Mouse (Mus musculus): ENCODE results near the gene Gm49711.

Gene Gm49711

DNA sequence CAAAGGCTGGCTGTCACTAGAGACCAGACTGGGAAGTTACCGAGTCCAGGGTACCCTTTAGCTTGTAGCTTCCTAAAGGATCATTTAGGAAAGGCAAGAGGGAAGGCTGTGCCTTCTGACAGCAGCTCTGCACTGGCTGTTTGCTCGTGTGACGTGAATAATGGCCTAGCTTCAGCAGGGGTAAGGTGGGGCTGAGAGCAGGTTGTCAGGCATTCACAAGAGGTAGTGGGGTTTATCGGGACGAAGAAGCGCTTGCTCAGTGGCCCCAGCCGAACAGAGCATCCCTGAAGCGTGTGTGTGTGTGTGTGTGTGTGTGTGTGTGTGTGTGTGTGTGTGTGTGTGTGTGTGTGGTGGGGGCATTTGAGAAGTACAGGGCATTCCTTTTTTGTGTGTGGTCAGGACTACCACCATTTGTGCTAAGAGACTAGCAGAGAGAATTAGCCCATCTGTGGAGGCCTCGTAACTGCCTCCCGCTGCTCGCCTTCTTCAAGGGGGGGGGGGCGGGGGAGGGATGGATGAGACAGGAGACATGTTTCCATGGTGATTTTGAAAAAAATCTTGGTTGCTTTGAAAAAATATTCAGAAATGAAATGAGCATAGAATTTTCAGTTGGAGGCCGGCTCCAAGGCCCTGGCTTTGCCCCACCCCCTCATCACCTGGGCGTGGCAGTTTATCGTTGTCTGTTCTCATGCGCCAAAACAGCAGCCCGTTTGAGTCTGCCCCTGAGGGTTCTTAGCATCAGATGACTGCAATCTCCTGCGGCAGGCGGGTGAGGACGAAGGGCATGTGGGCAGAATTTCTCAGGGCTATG lies 57.7 kb downstream of the Gm49711 start:
- ATAC-seq (ENCODE audit: insufficient number of reproducible peaks, low FRiP score, low TSS enrichment): peak; percentile 43

DNA sequence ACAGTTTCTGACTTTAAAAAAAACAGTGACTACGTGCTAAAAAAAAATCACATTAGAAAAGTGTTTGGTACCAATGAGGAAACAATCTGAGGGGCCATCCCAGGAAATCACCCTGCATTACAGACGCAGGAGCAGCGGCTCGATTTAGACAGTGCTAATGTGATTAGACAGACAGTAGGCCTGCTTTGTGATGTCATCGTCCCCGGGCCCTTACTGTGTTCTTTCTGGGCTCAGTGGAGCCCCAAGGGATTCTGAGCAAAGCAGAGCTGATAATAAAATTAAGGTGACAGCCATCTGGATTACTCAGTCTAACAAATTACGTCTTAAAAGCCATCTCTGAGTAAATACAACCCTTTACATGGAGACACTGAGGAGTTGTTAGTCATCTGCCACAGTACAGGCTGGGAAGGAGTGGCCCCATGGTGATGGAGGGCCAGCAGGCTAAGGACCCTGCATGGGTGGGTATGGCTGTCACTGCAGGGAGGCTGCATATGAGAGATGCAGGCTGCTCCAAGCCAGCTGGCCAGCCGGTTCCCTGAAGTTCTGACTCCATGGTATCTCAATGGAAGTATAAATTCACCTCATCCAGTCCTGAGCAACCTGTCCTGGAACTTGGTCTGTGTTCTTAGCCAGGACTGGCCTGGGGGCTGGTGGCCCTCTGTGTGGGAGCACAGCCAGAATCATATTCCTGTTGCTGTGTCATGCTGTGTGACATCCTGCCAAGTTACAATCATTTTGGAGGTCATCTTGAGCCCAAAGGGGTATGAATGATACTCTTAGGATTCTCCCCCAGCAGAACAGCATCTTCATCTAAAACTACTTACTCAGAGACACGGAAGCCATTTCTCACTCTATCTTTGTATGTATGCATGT lies 59.5 kb downstream of the Gm49711 start:
- no peak for ATAC-seq (ENCODE audit: insufficient number of reproducible peaks, low FRiP score, low TSS enrichment)

DNA sequence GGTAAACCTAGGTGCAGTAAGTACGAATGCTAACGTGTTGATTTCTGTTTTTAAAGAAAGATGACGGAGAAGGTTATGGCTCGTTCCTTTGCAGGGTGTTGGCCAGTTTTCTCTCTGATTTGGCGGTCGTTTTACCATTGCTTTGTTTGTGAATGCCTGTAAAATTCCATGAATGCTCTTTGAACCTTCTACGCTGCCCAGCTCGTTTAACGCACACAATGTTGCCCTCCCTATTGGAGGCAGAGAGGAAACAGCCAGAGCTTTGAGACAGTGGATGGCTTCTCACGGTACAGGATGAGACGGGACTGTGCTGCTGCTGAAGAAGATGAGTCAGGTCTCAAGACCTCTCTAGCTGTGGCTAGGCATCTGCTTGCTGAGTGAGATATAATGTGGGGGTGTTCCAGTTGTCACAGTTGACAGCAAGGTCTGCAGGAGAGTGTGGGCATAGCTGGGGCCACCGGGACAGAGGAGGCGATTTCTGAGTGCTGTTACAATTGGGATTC lies 60.9 kb downstream of the Gm49711 start:
- ATAC-seq (ENCODE audit: insufficient number of reproducible peaks, low FRiP score, low TSS enrichment): no peak

DNA sequence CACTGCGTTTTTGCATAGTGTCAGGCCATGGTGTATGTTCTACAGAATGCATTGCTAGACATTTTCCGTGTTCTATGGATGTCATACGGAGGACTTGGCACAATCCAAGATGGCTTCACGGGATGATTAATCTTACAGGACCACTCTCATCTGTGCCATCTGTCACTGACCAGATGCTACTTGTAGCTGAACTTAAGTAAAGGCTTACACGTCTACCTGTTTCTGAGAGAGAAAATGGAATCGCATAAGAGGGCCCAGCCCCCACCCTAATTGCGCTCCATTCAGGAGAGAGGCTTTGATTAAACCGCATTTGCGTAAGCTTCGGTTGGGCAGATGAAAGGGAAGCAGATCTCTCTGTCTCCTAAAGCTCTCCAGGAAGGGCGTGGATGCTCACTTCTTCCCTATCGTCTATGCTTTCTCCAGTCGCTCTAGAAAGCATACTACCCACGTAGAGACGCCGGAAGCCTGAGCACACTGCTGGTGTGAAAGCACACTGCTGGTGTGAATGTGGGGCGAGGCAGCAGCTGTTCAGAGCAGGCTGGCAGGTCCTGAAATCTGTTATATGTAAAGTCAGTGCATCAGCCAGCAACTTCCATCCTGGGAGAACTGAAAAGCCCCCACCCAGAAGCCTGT lies 62.9 kb downstream of the Gm49711 start:
- ATAC-seq (ENCODE audit: insufficient number of reproducible peaks, low FRiP score, low TSS enrichment): no peak

DNA sequence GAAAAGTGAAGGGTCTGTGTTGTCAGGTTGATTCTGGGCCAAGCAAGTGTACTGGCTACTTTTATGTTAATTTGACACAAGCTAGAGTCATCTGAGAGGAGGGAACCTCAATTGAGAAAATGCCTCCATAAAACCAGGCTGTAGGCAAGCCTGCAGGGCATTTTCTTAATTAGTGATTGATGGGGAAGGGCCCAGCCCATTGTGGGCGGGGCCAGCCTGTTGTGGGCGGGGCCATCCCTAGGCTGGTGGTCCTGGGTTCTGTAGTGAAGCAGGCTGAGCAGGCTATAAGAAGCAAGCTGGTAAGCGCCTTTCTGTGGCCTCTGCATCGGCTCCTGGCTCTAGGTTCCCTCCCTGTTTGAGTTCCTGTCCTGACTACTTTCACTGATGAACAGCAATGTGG lies 69.1 kb downstream of the Gm49711 start:
- no peak for ATAC-seq (ENCODE audit: insufficient number of reproducible peaks, low FRiP score, low TSS enrichment)

DNA sequence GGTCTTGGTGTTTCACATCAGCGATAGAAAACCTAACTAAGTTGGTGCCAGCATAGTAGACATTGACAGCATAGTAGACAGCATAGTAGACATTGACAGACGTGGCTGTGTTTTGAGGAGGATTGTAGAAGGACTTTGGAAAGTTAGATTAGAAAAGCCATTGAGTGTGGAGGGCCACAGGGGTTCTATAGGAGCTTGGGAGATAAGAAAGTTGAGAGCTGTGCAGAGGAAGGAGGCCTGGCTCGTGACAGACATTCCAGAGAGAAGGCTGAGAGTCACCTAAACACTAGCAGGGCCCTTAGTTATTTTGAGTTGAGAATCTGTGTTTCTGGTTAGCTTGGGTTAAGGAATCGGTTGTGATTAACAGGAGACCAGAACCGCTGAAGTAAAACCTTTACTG lies 69.5 kb downstream of the Gm49711 start:
- no peak for ATAC-seq (ENCODE audit: insufficient number of reproducible peaks, low FRiP score, low TSS enrichment)

DNA sequence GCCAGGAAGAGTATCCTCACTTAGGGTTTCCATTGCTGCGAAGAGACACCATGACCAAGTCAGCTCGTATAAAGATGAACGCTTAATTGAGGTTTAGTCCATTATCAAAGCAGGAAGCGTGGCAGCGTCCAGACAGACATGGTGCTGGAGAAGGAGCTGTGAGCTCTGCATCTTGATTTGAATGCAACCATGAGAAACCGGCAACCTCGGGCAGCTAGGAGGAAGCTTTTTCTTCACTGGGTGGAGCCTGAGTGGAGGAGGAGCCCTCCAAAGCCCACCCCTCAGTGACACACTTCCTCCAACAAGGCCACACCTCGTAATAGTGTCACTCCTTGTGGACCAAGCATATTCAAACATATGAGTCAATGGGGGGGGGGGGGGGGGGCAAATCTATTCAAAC lies 71.7 kb downstream of the Gm49711 start:
- ATAC-seq (ENCODE audit: insufficient number of reproducible peaks, low FRiP score, low TSS enrichment): no peak

DNA sequence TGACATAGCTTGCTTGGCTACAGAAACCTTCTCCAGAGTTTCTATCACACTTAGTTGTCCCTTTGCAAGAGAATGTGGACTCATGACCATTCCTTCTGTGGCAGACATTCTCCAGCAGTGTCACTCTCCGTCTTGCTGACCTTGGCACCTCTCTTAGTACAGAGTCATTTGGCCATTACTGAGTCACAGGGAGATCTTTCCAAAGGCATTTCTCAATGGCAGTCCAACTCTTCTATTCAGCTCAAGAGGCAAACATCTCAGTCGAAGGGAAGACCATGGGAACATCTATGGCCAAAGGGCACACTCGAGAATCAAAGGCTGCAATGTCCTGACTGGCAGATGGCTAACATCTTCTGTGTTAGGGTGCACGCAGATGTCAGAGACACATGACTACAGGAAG lies 74.4 kb downstream of the Gm49711 start:
- no peak for ATAC-seq (ENCODE audit: insufficient number of reproducible peaks, low FRiP score, low TSS enrichment)

DNA sequence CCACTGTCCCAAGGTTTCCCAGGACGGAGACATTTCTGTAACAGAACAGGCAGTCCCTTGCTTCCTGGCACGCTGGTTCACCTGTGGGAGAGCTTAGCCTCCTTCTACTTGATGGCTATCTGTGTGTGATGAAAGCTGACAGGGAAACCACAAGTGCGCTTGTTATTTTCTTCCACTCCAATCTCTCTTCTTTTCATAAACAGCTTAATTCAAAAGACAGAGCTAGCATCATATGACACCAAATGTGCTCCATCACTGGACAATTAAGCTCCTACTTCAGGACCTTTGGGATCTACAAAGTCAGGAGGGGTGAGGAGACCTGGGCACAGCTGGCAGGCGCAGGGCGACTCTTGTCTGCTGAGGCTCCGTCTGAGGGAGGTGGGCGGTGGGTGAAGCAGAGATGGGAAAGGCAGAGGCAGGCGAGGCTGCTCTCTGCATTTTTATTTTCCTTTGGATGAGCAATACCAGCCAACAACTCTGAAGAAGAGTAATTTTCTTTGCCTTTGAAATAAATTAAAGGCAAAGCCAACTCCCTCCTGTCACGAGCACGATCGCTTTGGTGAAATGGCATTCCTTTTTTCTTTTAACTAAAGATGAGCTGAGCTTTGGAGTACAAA lies 76.1 kb downstream of the Gm49711 start:
- no peak for ATAC-seq (ENCODE audit: insufficient number of reproducible peaks, low FRiP score, low TSS enrichment)

DNA sequence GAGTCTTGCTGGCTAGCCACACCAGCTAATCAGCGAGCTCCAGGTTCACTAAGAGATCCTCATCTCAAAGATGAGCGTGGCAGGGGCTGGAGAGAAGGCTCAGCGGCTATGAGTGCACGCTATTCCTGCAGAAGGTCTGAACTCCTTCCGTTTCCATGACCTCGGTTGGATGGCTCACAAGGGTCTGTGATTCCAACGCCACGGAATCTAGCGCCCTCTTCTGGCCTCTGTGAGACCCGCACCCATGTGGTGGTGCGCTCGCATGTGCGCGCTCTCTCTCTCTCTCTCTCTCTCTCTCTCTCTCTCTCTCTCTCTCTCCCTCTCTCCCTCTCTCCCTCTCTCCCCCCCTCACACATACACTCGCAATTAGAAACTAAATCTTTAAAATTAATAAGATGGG lies 78.2 kb downstream of the Gm49711 start:
- ATAC-seq (ENCODE audit: insufficient number of reproducible peaks, low FRiP score, low TSS enrichment): no peak

DNA sequence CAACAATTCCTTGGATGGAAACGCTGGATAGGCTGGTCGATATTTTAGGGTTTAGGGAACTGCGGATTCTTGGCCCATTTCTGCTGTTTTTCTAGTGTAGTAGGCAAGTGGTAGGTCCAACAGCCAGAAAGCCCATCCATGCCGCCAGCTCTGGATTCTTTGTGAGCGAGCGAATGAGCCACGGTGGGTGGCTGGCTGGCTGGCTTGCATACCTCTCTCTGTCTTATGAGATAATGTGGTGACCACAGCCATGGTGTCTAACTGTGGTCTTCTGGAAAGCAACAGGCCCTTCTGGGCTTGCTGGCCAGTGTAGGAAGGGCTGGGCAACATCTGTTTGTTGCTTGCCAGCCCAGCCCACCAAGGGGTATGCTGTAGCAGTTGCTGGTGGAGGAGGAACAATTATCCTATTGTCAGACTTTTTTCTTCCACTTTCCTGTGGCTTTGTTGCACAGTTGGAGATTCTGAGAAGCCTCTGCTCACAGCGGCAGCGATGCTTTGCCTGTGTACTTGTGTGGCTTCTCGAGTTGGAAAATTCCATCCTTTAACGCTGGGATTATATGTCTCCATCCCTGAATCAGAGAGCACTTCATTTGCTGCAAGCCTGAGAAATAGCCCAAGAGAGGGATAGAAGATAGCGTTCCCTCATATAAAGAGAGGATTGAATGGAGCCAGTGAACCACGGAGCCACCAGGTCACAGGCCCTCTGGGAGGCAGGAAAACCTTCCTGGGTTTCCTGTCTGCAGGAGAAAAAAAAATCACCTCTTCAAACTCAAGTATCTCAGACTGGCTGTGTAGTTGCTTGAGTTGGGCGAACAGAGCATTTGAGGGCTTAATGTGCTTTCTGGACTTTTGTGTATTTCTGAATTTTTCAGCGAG lies 81.5 kb downstream of the Gm49711 start:
- no peak for ATAC-seq (ENCODE audit: insufficient number of reproducible peaks, low FRiP score, low TSS enrichment)

DNA sequence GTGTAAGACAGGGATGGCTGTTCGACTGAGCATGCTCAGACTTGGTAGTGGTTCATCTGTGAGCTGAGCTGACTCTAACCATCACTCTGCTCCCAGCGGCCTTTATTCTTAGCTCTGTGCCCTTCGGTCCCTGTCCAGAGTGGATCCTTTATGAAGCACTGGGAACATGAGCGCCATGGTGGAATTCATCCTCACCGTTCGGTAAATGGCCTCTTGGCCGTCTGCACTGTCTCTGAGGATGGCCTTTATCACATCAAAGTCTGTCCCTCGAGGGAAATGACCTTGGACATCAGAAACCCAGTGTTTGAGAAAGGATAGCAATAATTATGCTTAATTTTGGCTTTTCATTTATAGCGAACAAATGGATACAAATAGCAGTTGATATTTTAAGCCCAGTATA lies 82.2 kb downstream of the Gm49711 start:
- ATAC-seq (ENCODE audit: insufficient number of reproducible peaks, low FRiP score, low TSS enrichment): no peak

DNA sequence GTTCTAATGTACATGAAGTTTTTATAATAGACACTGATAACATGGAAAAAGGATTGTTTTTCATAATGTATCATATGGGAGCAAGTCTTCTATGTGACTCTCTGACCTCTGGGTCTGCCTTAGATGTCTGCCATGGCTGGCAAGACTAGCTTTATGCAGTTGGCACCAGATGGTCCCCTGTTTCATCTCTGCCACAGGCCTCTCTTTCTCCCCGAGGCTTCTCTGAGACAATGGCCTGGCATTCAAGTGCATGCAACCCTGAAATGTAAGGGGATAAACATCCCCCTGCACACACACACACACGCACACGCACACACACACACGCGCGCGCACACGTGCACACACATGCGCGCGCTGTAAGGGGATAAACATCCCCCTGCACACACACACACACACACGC lies 82.9 kb downstream of the Gm49711 start:
- no peak for ATAC-seq (ENCODE audit: insufficient number of reproducible peaks, low FRiP score, low TSS enrichment)

DNA sequence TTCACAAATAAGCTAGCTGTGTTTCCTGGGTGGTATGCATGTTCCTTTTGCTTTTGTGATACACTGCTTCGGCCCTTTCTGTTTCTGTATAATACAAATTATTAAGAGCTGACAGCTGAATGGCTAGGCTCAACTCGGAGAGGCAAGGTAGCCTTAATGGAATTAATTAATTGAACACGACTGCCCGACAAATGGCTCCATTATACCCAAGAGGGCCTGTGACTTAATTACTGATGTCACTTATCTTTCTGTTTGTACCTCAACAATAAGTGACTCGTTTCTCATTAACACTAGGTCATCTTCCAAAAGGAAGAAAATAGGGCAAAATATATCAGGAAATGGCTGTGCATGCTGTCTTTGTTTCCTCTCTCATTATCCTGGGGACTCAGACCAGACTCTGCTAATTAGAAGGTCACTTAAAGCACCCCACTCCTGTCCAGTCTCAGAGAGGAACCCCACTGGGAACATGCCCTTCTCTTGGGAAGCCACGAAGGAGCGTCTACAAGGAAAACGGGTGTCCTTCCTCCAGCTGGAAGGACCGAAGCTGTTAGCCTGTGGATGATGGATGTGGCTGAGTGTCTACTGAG lies 84.4 kb downstream of the Gm49711 start:
- no peak for ATAC-seq (ENCODE audit: insufficient number of reproducible peaks, low FRiP score, low TSS enrichment)

DNA sequence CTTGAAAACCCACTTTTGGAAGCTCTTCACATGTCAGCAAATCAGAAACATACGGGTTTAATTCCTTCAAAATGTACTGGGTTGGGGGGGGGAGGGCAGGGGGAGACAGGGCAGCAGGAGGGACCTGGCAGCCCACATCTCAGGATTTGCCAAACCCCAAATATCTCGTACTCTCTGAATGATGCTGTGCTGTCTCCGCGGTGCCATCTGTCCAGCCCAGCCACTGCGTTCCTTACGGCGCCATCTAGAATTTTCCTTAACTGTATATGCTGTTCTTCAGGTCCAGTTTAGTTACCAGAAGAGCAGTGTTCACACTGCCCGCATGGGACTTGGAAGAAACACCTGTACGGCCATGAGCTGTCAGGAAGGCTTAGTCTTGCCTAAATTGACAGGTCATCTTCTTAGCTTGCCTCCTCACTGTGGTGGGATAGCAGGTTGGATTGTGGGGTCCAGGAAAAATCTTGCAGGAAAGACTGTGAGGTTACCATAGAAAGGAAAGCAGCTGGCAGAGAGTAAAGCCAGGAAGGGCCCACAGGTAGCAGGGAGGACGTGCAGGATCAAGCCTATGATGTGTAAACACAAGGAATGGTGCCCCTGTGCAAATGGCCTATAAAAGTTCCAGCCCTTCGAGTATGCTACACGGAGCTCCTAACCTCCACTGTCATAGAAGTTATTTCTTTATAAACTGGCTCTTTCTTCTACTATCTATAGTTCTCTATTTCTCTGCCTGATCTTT lies 89.7 kb downstream of the Gm49711 start:
- 0 out of 2 replicates have a peak, but pooled peaks have one; percentile 54 for ATAC-seq (ENCODE audit: insufficient number of reproducible peaks, low FRiP score, low TSS enrichment)

DNA sequence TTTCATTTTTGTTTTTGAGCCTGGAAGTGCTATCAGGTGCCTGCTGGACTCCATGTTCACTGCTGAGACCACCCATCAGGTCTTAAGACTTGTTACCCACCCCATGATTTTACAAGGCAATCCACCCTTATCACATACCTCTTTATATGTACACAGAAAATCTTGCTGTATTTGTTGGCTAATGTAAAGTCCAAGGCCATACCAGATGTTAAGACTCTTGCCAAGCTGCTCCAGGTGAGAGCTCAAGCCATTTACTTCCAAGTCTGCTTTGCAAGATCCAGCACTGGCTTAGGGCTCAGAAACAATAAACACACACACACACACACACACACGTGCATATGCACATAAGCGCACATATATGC lies 90.2 kb downstream of the Gm49711 start:
- no peak for ATAC-seq (ENCODE audit: insufficient number of reproducible peaks, low FRiP score, low TSS enrichment)

DNA sequence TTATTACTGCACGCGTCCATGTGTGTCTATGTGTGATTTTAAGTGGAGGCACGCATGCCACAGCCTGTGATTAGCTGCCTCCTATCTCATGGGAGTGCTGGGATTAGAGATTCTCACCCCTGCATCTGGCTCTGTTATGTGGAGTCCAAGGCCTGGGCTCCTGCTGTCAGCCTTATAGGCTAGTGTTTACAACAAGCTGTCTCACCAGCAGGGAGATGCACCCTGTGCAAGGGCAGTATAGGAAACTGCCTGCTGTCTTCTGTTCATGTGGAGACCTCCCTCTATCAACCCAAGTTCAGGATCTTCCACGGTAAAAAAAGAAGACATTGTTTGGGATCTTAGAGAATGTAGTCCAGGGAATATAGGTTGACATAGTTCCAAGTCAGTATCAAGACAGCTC lies 92.9 kb downstream of the Gm49711 start:
- ATAC-seq (ENCODE audit: insufficient number of reproducible peaks, low FRiP score, low TSS enrichment): no peak

DNA sequence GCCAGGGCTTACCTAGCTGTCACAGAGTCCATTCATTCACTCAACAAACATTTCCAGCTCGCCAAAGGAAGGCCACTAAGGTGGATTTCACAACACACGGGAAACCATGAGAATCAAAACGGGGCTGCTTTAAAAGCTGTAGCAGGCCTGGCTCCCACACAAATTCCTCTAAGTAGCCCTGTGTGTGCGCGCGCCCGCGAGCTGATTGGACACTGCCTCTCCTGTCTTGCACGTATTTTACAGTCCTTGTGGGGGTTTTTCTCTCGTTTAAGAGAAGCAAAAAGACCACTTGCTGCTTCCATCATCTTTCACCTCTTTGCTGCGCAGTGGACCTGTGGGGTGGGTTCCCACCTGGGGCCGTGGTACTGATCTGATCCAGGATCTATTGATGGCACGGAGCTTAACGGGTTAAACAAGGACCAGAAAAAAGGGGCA lies 99.9 kb downstream of the Gm49711 start:
- ATAC-seq (ENCODE audit: insufficient number of reproducible peaks, low FRiP score, low TSS enrichment): peak; percentile 13; the same call in 1 of the 2 replicates

All from cerebellum, adult (tissue).